Mouse (Mus musculus): ENCODE measurements around the gene Pik3ap1. TPM values are rescaled to one million over a fixed set of nuclear protein-coding genes. Genes with fewer than 3 reads are reported as not detected.

Pik3ap1 gene
- polyA plus RNA-seq, 1 experiment, result 19.2 TPM

DNA sequence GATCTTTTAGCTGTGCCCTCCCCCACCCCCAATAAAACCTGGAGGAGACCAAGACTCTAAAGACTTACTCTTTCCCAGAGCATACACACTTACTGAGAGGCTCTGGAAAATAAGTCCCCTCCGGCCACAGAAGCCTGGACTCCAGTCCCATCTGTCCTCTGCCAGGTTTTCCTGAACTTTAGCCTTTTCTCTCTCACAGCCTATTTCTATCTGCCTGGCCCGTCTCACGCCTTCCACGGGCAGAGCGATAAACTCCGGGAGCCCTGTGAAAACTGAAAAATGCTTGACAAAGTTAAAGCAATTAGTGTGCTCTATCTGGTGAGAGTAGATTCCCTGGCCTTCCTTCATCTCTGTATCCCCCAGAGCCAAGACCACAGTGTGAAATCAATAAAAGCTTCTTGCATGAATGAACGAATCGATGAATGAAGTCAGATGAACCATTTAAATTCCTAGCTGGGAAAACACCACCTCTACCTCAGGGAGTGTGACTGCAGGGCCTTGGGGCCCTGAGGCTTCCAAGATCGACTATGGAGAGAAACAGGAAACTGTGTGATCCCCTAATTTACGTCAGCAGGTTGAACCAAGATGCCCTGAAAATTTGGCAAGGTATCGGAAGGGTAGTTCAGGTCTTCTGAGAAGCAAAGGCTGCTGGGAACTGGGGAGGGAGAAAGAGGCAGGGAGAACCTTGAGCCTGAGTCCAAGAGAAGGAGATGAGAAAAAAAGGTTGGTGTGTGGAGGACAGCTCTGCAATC lies 38.6 kb downstream of the Pik3ap1 start:
- Histone ChIP-seq H3K4me1 (ENCODE audit: control insufficient read depth, insufficient read depth, low read length) (peaks cover 13% of the 10 kb centered on the region), H3K27ac (ENCODE audit: control insufficient read depth, insufficient read depth, low read depth, low read length, poor library complexity) (peak overlapping the region; percentile 13), H3K4me3 (replicated peaks; ENCODE audit: control insufficient read depth, low read depth, low read length) (no peak overlapping the region)
- WGBS, result 71% methylated on average over 11 of the region's 11 CpGs
- TF ChIP-seq POLR2A (IDR thresholded peaks at IDR 0.05; ENCODE audit: borderline replicate concordance, control insufficient read depth, low read depth, low read length) (no peak), CTCF (IDR thresholded peaks at IDR 0.05; ENCODE audit: control insufficient read depth, insufficient read depth, low read length) (no peak)

DNA sequence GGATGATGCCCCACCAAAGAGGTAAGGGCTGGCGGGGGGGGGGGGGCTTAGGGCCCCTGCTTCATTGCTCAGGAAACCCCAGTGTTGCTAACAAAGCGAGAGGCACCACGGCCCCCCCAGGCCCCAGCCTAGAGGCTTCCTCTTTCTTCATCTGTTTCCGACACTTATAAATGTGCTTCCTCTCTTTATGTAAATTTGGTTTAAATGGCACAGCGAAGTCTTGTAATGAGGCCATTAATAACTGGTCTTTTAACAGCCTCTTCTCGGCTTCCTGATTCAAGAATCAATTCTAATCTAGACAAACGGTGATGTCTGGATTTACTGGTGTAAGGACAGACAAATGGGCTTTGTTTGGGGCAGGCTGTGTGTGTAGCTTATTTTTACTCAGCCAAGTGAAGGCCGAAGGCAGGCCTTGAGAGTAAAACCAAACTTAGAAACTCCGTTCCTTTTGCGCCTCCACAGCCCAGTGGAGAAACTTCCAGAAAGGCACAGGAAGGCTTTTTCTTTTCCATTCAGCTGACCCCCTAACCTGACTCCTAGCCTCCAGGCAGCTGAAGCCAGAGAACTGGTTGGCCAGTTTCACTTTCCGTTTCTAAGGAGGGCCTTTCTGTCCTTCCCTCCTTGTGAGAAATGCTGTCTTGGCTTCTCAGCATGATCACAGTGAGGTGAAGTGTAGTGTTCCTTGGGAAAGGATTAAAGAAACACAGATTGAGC lies 39.7 kb downstream of the Pik3ap1 start:
- TF ChIP-seq POLR2A (IDR thresholded peaks at IDR 0.05; ENCODE audit: borderline replicate concordance, control insufficient read depth, low read depth, low read length) (no peak), CTCF (IDR thresholded peaks at IDR 0.05; ENCODE audit: control insufficient read depth, insufficient read depth, low read length) (no peak)
- peaks cover 13% of the 10 kb centered on the region for H3K4me1 ChIP-seq (ENCODE audit: control insufficient read depth, insufficient read depth, low read length)

DNA sequence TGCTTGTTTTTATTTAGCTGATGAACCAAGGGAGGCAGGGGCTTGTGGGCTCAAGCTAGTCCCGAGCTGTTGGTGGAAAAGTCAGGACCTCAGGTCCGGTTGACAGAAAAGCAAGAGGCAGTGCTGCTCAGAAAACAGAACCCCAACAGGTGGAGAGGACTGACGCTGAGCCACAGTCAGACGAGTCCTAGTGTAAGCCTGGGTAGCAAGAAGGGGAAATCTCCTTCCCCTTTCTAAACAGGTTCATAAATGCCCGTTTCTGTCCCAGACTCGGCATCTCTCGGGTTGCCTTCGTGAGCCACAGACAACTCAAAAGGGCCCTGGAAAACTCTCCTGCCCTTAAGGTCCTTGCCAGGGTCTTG lies 40.3 kb downstream of the Pik3ap1 start:
- Histone ChIP-seq H3K4me3 (replicated peaks; ENCODE audit: control insufficient read depth, low read depth, low read length) (peak overlapping the region; percentile 6), H3K4me1 (ENCODE audit: control insufficient read depth, insufficient read depth, low read length) (peaks cover 13% of the 10 kb centered on the region), H3K27ac (ENCODE audit: control insufficient read depth, insufficient read depth, low read depth, low read length, poor library complexity) (peak overlapping the region; percentile 93)
- WGBS, result 4% methylated on average over 8 of the region's 8 CpGs
- no peak for TF ChIP-seq CTCF (IDR thresholded peaks at IDR 0.05; ENCODE audit: control insufficient read depth, insufficient read depth, low read length)
- no peak for TF ChIP-seq POLR2A (IDR thresholded peaks at IDR 0.05; ENCODE audit: borderline replicate concordance, control insufficient read depth, low read depth, low read length)

More for the DNA sequence above, 39.7 kb downstream of the Pik3ap1 start:
- Histone ChIP-seq H3K27ac (ENCODE audit: control insufficient read depth, insufficient read depth, low read depth, low read length, poor library complexity) (peak overlapping the region; percentile 93), H3K4me3 (replicated peaks; ENCODE audit: control insufficient read depth, low read depth, low read length) (peak overlapping the region; percentile 32)
- 1% methylated on average over 11 of the region's 11 CpGs for WGBS

DNA sequence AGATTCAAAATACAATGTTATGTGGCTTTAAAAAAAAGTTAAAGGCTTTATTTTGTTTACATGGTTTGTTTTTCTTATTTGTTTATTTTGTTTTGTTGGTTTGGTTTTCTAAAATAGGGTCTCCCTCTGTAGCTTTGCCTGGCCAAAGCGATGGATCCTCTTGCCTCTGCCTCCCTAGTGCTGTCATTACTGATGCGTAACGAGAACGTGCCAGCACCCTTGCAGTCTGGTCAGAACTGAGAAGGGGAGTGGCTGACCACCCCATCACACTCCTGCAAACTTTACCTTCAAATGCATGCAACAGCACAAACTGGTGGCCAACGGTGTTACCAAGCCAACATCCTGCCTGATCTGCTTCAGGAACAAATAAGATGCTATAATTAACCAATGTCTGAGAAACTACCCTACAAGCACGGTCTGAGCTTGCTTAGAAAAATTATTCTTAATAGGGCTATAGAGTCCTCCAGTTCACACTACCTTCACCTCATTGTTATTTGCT lies 42.3 kb downstream of the Pik3ap1 start:
- TF ChIP-seq CTCF (IDR thresholded peaks at IDR 0.05; ENCODE audit: control insufficient read depth, insufficient read depth, low read length) (no peak), POLR2A (IDR thresholded peaks at IDR 0.05; ENCODE audit: borderline replicate concordance, control insufficient read depth, low read depth, low read length) (no peak)
- WGBS, result 59% methylated on average over 6 of the region's 6 CpGs
- Histone ChIP-seq H3K4me3 (replicated peaks; ENCODE audit: control insufficient read depth, low read depth, low read length) (no peak overlapping the region), H3K4me1 (ENCODE audit: control insufficient read depth, insufficient read depth, low read length) (peaks cover 16% of the 10 kb centered on the region), H3K27ac (ENCODE audit: control insufficient read depth, insufficient read depth, low read depth, low read length, poor library complexity) (no peak overlapping the region)

DNA sequence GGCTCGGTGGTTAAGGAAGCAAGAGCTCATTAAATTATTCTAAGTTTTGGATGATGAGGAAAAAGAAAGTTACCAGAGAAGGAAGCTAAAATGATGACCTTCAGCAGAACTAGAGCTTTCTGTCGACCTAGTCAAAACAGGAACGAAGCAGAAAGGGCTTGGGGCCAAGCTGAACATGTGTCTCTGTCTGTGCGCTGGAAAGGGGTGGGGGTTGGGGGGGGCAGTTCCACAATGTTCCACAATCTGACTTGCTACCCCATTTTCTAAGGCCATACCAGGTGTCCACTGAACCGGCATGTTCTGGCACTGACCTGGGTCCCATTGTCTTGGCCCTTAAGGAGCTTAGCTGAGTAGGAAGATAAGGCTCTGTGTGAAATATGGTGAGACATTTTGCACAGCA lies 43.2 kb downstream of the Pik3ap1 start:
- H3K27ac ChIP-seq (ENCODE audit: control insufficient read depth, insufficient read depth, low read depth, low read length, poor library complexity), result peak overlapping the region; percentile 30; the same call in 1 of the 2 replicates
- TF ChIP-seq POLR2A (IDR thresholded peaks at IDR 0.05; ENCODE audit: borderline replicate concordance, control insufficient read depth, low read depth, low read length) (no peak), CTCF (IDR thresholded peaks at IDR 0.05; ENCODE audit: control insufficient read depth, insufficient read depth, low read length) (no peak)
- peaks cover 15% of the 10 kb centered on the region for H3K4me1 ChIP-seq (ENCODE audit: control insufficient read depth, insufficient read depth, low read length)
- WGBS, result 12% methylated on average over 5 of the region's 5 CpGs
- no peak overlapping the region for H3K4me3 ChIP-seq (replicated peaks; ENCODE audit: control insufficient read depth, low read depth, low read length)

DNA sequence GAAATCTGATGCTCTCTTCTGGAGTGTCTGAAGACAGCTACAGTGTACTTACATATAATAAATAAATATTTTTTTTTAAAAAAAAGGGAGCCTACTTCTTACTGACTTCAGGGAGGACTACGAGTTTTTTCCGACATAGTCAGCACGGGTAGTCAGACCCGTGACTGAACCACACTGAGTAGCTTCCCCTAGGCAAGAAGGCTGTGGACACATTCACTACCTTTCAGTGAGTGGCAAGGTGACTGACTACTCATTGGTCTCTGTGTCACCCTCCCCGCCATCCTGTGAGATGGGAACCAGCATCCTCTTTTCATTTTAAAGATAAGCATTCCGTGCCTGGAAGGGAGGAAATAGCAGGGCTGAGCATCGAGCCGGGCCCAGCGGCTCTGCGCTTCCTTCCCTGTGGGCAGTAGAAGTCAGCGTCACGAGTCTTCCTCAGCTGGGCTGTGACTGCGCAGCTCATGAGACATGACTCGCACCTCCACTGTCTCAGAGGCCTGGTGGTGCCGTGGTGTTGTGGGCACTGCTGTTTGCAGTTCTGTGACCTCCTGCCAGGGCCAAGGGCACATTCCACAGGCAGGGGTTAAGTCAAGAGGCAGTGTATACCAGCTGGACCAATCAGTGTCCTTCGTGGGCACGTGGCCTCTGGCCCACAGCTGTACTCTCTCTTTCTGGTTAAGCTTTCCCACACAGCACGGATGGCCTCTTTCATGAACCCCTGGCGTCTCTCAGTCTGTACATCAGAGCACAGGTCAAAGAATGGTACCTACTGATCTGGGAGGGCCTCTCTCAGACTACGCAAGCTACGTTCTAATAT lies 45.7 kb downstream of the Pik3ap1 start:
- Histone ChIP-seq H3K27ac (ENCODE audit: control insufficient read depth, insufficient read depth, low read depth, low read length, poor library complexity) (peak overlapping the region; percentile 48), H3K4me1 (ENCODE audit: control insufficient read depth, insufficient read depth, low read length) (peaks cover 12% of the 10 kb centered on the region), H3K4me3 (replicated peaks; ENCODE audit: control insufficient read depth, low read depth, low read length) (peak overlapping the region; percentile 1)
- 14% methylated on average over 21 of the region's 21 CpGs for WGBS
- TF ChIP-seq CTCF (IDR thresholded peaks at IDR 0.05; ENCODE audit: control insufficient read depth, insufficient read depth, low read length), result 0 out of 2 replicates have a peak, but pooled peaks have one; percentile 5
- peak; percentile 60; the same call in 1 of the 2 replicates for TF ChIP-seq POLR2A (IDR thresholded peaks at IDR 0.05; ENCODE audit: borderline replicate concordance, control insufficient read depth, low read depth, low read length)

DNA sequence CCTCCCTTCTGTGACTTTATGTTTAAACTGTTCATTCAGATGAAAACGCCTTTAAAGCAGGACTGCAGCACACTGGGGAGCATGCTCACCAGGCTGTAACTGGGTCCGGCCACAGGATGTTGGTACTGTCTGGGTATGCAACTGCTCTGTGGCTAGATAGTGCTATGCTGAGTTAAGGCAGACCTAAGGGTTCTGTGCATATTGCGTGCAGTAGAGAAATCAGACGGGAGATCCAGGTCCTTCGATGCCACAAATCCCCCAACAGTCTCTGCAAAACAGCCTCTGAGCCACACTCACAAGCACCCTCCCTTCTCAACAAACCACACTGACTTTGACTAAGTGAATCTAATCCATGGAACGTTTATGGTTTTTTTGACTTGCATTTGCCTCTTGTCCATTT lies 46.5 kb downstream of the Pik3ap1 start:
- Histone ChIP-seq H3K4me3 (replicated peaks; ENCODE audit: control insufficient read depth, low read depth, low read length) (no peak overlapping the region), H3K4me1 (ENCODE audit: control insufficient read depth, insufficient read depth, low read length) (peaks cover 11% of the 10 kb centered on the region), H3K27ac (ENCODE audit: control insufficient read depth, insufficient read depth, low read depth, low read length, poor library complexity) (no peak overlapping the region)
- no peak for TF ChIP-seq CTCF (IDR thresholded peaks at IDR 0.05; ENCODE audit: control insufficient read depth, insufficient read depth, low read length)
- TF ChIP-seq POLR2A (IDR thresholded peaks at IDR 0.05; ENCODE audit: borderline replicate concordance, control insufficient read depth, low read depth, low read length), result no peak
- 38% methylated on average over 6 of the region's 6 CpGs for WGBS

All from bone marrow, adult 2 months (tissue).